Mouse (Mus musculus) cerebellum, adult 2 months (tissue): Measurements from ENCODE around the gene Mef2d.

Experiments
- CTCF ChIP-seq: fragments of 200-500 bp; IDR thresholded peaks from 2 replicates; pipeline ENCODE4 v1.5.1; 2011; ENCODE audit warnings: low read depth, mild to moderate bottlenecking, control low read depth, low read length, moderate library complexity, borderline replicate concordance; ENCODE audit not compliant: insufficient read depth
- POLR2A ChIP-seq: fragments of 200-500 bp; IDR thresholded peaks from 2 replicates; pipeline ENCODE4 v1.6.1; 2011; ENCODE audit warnings: low read length, control low read depth, borderline replicate concordance; ENCODE audit not compliant: insufficient read depth

DNA sequence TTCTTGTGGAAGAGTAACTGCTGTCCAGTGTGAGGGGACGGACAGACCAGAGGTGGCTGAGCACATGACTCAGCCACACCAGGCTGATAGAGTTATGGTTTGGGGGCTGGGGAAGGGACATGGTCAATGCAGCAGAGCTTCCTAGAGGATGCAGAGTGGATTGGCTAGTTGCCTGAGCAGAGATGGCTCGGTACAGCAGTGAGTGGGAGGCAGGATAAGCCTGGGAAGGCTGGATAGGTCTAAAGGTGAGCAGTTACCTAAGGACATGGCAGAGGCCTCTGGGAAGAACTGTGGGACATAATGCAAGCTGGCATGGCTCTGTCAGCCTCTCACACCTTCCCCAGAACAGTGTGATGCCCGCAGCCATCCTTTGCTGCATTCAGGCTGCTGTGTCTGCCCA, 21.7 kb downstream of the Mef2d start:
- TF ChIP-seq CTCF: no peak
- no peak for TF ChIP-seq POLR2A
